In genomic region chr7:35117761-35118098, GRCm38 (mm10) we compare ENCODE assay signal across 8 mouse cellular contexts. TPM values are rescaled to one million over a fixed set of nuclear protein-coding genes. Genes with fewer than 3 reads are reported as not detected.
DNase-seq lines count a peak whose midpoint lies in the region; ATAC-seq lines count a peak whose summit lies in the region.

No protein-coding gene starts in this region.

- H3K9me3 ChIP-seq in heart, embryonic 15.5 days (replicated peaks) = no peaks in the 10 kb centered on the region
- no peaks in the 10 kb centered on the region for H3K9me3 ChIP-seq in hindbrain, embryonic 13.5 days
- H3K9me3 ChIP-seq in midbrain, embryonic 13.5 days = no peaks in the 10 kb centered on the region

- peak overlapping the region; percentile 62 for H3K4me3 ChIP-seq in heart, embryonic 15.5 days
- peak overlapping the region; percentile 93 for H3K4me3 ChIP-seq in brown adipose tissue, adult 24 weeks (ENCODE audit: insufficient read depth, low read depth, low read length)
- H3K4me3 ChIP-seq in hindbrain, embryonic 13.5 days = peak overlapping the region; percentile 53
- peak overlapping the region; percentile 53 for H3K4me3 ChIP-seq in midbrain, embryonic 13.5 days (replicated peaks)

- no peak for ATAC-seq in heart, embryonic 15.5 days (replicated peaks; ENCODE audit: insufficient number of reproducible peaks, insufficient read depth, low FRiP score, low read depth)
- ATAC-seq in hindbrain, embryonic 13.5 days (ENCODE audit: low FRiP score) = no peak
- no peak for ATAC-seq in midbrain, embryonic 13.5 days
- no peak for ATAC-seq in granulocyte monocyte progenitor cell, adult 5-6 weeks (replicated peaks; ENCODE audit: poor library complexity, severe bottlenecking)

- H3K36me3 ChIP-seq in heart, embryonic 15.5 days = no peaks in the 10 kb centered on the region
- H3K36me3 ChIP-seq in hindbrain, embryonic 13.5 days = no peaks in the 10 kb centered on the region
- no peaks in the 10 kb centered on the region for H3K36me3 ChIP-seq in midbrain, embryonic 13.5 days

- H3K4me2 ChIP-seq in heart, embryonic 15.5 days = peak overlapping the region; percentile 97
- peak overlapping the region; percentile 97 for H3K4me2 ChIP-seq in hindbrain, embryonic 13.5 days
- H3K4me2 ChIP-seq in midbrain, embryonic 13.5 days (replicated peaks) = peak overlapping the region; percentile 98

- peaks cover 27% of the 10 kb centered on the region for H3K4me1 ChIP-seq in heart, embryonic 15.5 days (replicated peaks)
- H3K4me1 ChIP-seq in brown adipose tissue, adult 24 weeks (ENCODE audit: control insufficient read depth, insufficient read depth, insufficient read length, low read length) = no peaks in the 10 kb centered on the region
- peaks cover 34% of the 10 kb centered on the region for H3K4me1 ChIP-seq in hindbrain, embryonic 13.5 days (replicated peaks)
- peaks cover 30% of the 10 kb centered on the region for H3K4me1 ChIP-seq in midbrain, embryonic 13.5 days (replicated peaks)

- peak overlapping the region; percentile 65 for H3K9ac ChIP-seq in heart, embryonic 15.5 days
- peak overlapping the region; percentile 73 for H3K9ac ChIP-seq in hindbrain, embryonic 13.5 days
- peak overlapping the region; percentile 57; the same call in 1 of the 2 replicates for H3K9ac ChIP-seq in midbrain, embryonic 13.5 days (replicated peaks)

- peak overlapping the region; percentile 78; the same call in 1 of the 2 replicates for H3K27ac ChIP-seq in heart, embryonic 15.5 days
- peak overlapping the region; percentile 89 for H3K27ac ChIP-seq in brown adipose tissue, adult 24 weeks (replicated peaks; ENCODE audit: low read depth, low read length)
- no peak overlapping the region for H3K27ac ChIP-seq in hindbrain, embryonic 13.5 days
- H3K27ac ChIP-seq in midbrain, embryonic 13.5 days = no peak overlapping the region

- H3K27me3 ChIP-seq in heart, embryonic 15.5 days = peaks cover 62% of the 10 kb centered on the region
- H3K27me3 ChIP-seq in hindbrain, embryonic 13.5 days = peaks cover 81% of the 10 kb centered on the region
- H3K27me3 ChIP-seq in midbrain, embryonic 13.5 days = peaks cover 73% of the 10 kb centered on the region

- whole genome bisulfite sequencing in heart, embryonic 15.5 days = 2% methylated on average over 25 of the region's 25 CpGs
- WGBS in hindbrain, embryonic 13.5 days = under 1% methylated on average over 25 of the region's 25 CpGs
- 1% methylated on average over 25 of the region's 25 CpGs for WGBS in midbrain, embryonic 13.5 days

- no peak for DNase-seq in heart, adult 18-20 months
- no peak for DNase-seq in layer of hippocampus, adult 9-10 months (ENCODE audit: low spot score)
- no peak for DNase-seq in adrenal gland, postnatal 14 days

RNA-seq across cellular contexts. Expression of gene Cebpa, which starts 1.4 kb away (rescaled TPM):
- polyA plus RNA-seq in heart, embryonic 15.5 days (2015; fragmentation: Nextera tagmentation; extraction: Ambion mirVana) = 0.77 and 2.2 TPM in 2 replicates
- total RNA-seq in heart, adult 18-20 months (2021) = 10 to 100 TPM in 1 of 2 experiments, 1 to 10 TPM in 1; 8.0 to 22.5 TPM
- polyA plus RNA-seq in brown adipose tissue, adult 24 weeks (2012; ENCODE audit: insufficient read depth, insufficient read length, missing spikeins) = 427 and 435 TPM in 2 replicates
- polyA plus RNA-seq in hindbrain, embryonic 13.5 days (2015; fragmentation: Nextera tagmentation; extraction: Ambion mirVana) = 0.47 and 0.60 TPM in 2 replicates
- polyA plus RNA-seq in midbrain, embryonic 13.5 days (2015; fragmentation: Nextera tagmentation; extraction: Ambion mirVana) = 0.41 and 0.47 TPM in 2 replicates
- total RNA-seq in granulocyte monocyte progenitor cell, adult 5-6 weeks (2014; fragmentation: Nextera tagmentation) = 89.6 and 92.8 TPM in 2 replicates
- total RNA-seq in granulocyte monocyte progenitor cell, adult 5-6 weeks (2017) = 33.3 and 45.1 TPM in 2 replicates
- 178 and 183 TPM in 2 replicates for total RNA-seq in adrenal gland, postnatal 14 days (2021)

Comparison
In these comparisons a context has a peak if more than half of its experiments do, and no peak if none do; other contexts are left out.
1. H3K27ac ChIP-seq: peak in heart, embryonic 15.5 days (single experiment) and brown adipose tissue, adult 24 weeks (single experiment); none in hindbrain, embryonic 13.5 days (single experiment) and midbrain, embryonic 13.5 days (single experiment).
2. RNA of gene Cebpa, which starts 1.4 kb away (polyA plus RNA-seq): 427 to 435 TPM in brown adipose tissue, adult 24 weeks; 0.77 to 2.2 TPM in heart, embryonic 15.5 days, 0.47 to 0.60 TPM in hindbrain, embryonic 13.5 days and 0.41 to 0.47 TPM in midbrain, embryonic 13.5 days; every median in the first group is over 100 times any median in the second.
3. Peak in every context shown above with its lines, with median percentiles within 50 percentile points of each other: H3K4me2 ChIP-seq, H3K4me3 ChIP-seq and H3K9ac ChIP-seq.